Mouse (Mus musculus) R1 (cell line): ENCODE measurements around the gene Myo6.
"Not testable (repeated sequence)": the region's sequence is repeated elsewhere in the genome, so short reads cannot be mapped to it uniquely, and the experiment has no call there.

Experiments used
- DNase-seq: peaks from one replicate; pipeline ENCODE4 v3.0.0-alpha.2; 2018; ENCODE audit warnings: low read depth, low spot score

The Myo6 gene

GRCm38 (mm10) chr9:80296086-80296485 lies 131.3 kb downstream of the Myo6 start:
- DNase-seq, result no peak

GRCm38 (mm10) chr9:80299031-80299430 lies 134.2 kb downstream of the Myo6 start:
- no peak for DNase-seq

- peak; percentile 49 for DNase-seq
Observed at GRCm38 (mm10) chr9:80303518-80303917, 138.7 kb downstream of the Myo6 start.

- no peak for DNase-seq
Observed at GRCm38 (mm10) chr9:80306390-80306789, 141.6 kb downstream of the Myo6 start.

- DNase-seq, result no peak
Observed at GRCm38 (mm10) chr9:80306853-80307252, 142.0 kb downstream of the Myo6 start.

GRCm38 (mm10) chr9:80307629-80308028 lies 142.8 kb downstream of the Myo6 start:
- DNase-seq, result no peak

GRCm38 (mm10) chr9:80313610-80314009 lies 148.8 kb downstream of the Myo6 start:
- no peak for DNase-seq

- no peak for DNase-seq
Observed at GRCm38 (mm10) chr9:80315922-80316321, 151.1 kb downstream of the Myo6 start.

GRCm38 (mm10) chr9:80318027-80318426 lies 153.2 kb downstream of the Myo6 start:
- DNase-seq, result no peak

- not testable (repeated sequence) for DNase-seq
Observed at GRCm38 (mm10) chr9:80321051-80321887, 156.4 kb downstream of the Myo6 start.

- DNase-seq, result peak; percentile 61
Observed at GRCm38 (mm10) chr9:80332153-80332552, 167.3 kb downstream of the Myo6 start.

GRCm38 (mm10) chr9:80333466-80333865 lies 168.6 kb downstream of the Myo6 start:
- DNase-seq, result no peak

- peak; percentile 10 for DNase-seq
Observed at GRCm38 (mm10) chr9:80333998-80334605, 169.3 kb downstream of the Myo6 start.

GRCm38 (mm10) chr9:80335660-80336357 lies 171.0 kb downstream of the Myo6 start:
- DNase-seq, result no peak

GRCm38 (mm10) chr9:80338026-80338425 lies 173.2 kb downstream of the Myo6 start:
- no peak for DNase-seq

- DNase-seq, result no peak
Observed at GRCm38 (mm10) chr9:80340927-80341326, 176.1 kb downstream of the Myo6 start.

- DNase-seq, result no peak
Observed at GRCm38 (mm10) chr9:80341756-80342155, 176.9 kb downstream of the Myo6 start.

- DNase-seq, result no peak
Observed at GRCm38 (mm10) chr9:80342520-80342919, 177.7 kb downstream of the Myo6 start.

GRCm38 (mm10) chr9:80344451-80345000 lies 179.7 kb downstream of the Myo6 start:
- DNase-seq, result no peak

GRCm38 (mm10) chr9:80351295-80351677 lies 186.5 kb downstream of the Myo6 start:
- DNase-seq, result no peak

GRCm38 (mm10) chr9:80351678-80352331 lies 187.0 kb downstream of the Myo6 start:
- peak; percentile 57 for DNase-seq

- no peak for DNase-seq
Observed at GRCm38 (mm10) chr9:80360063-80360462, 195.2 kb downstream of the Myo6 start.
